Mouse (Mus musculus): Measurements from ENCODE around the gene Prkn. TPM values are rescaled to one million over a fixed set of nuclear protein-coding genes. Genes with fewer than 3 reads are reported as not detected.

Prkn gene
- 0.11 TPM in 1 of 2 replicates, not detected in the other for polyA plus RNA-seq (2012; ENCODE audit: low replicate concordance)

GRCm38 (mm10) chr17:10840148-10840707, at the start of gene Prkn, which contains the start of gene Pacrg:
Gene Prkn, plus strand, starts transcription at chr17:10840384.
Gene Pacrg, minus strand, starts transcription at chr17:10840311.

Other genes with a start within 250 kb of the Prkn start
- not detected in 2 replicates for gene Pacrg, start 73 bp upstream of the Prkn start, polyA plus RNA-seq (2012; ENCODE audit: low replicate concordance)